Mouse (Mus musculus): Measurements from ENCODE around the gene Gm10717.
A peak's percentile ranks its signal among the peaks of the same experiment; 100 is the strongest.
"Not testable (repeated sequence)": the region's sequence is repeated elsewhere in the genome, so short reads cannot be mapped to it uniquely, and the experiment has no call there.

The Gm10717 gene

DNA sequence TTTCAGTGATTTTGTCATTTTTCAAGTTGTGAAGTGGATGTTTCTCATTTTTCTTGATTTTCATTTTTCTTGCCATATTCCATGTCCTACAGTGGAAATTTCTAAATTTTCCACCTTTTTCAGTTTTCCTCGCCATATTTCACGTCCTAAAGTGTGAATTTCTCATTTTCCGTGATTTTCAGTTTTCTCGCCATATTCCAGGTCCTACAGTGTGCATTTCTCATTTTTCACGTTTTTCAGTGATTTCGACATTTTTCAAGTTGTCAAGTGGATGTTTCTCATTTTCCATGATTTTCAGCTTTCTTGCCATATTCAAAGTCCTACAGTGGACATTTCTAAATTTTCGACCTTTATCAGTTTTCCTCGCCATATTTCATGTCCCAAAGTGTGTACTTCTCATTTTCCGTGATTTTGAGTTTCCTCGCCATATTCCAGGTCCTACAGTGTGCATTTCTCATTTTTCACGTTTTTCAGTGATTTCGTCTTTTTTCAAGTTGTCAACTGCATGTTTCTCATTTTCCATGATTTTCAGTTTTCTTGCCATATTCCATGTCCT lies at the start of gene Gm10717:
Gene Gm10717, plus strand, starts transcription at position 506 of the 556 bp plus-strand sequence.
- DNase-seq (ENCODE audit: low read depth, low spot score): not testable (repeated sequence)

DNA sequence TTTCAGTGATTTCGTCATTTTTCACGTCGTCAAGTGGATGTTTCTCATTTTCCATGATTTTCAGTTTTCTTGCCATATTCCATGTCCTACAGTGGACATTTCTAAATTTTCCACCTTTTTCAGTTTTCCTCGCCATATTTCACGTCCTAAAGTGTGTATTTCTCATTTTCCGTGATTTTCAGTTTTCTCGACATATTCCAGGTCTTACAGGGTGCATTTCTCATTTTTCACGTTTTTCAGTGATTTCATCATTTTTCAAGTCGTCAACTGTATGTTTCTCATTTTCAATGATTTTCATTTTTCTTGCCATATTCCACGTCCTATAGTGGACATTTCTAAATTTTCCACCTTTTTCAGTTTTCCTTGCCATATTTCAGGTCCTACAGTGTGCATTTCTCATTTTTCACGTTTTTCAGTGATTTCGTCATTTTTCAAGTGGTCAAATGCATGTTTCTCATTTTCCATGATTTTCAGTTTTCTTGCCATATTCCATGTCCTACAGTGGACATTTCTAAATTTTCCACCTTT lies 24.7 kb upstream of the Gm10717 start, which contains the start of gene Gm10722:
Gene Gm10722, plus strand, starts transcription at position 478 of the 528 bp plus-strand sequence.
- DNase-seq (ENCODE audit: low read depth, low spot score): peak; percentile 68

DNA sequence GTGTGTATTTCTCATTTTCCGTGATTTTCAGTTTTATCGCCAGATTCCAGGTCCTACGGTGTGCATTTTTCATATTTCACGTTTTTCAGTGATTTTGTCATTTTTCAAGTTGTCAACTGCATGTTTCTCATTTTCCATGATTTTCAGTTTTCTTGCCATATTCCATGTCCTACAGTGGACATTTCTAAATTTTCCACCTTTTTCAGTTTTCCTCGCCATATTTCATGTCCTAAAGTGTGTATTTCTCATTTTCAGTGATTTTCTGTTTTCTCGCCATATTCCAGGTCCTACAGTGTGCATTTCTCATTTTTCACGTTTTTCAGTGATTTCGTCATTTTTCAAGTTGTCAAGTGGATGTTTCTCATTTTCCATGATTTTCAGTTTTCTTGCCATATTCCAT lies 24.2 kb upstream of the Gm10717 start:
- DNase-seq (ENCODE audit: low read depth, low spot score): not testable (repeated sequence)

DNA sequence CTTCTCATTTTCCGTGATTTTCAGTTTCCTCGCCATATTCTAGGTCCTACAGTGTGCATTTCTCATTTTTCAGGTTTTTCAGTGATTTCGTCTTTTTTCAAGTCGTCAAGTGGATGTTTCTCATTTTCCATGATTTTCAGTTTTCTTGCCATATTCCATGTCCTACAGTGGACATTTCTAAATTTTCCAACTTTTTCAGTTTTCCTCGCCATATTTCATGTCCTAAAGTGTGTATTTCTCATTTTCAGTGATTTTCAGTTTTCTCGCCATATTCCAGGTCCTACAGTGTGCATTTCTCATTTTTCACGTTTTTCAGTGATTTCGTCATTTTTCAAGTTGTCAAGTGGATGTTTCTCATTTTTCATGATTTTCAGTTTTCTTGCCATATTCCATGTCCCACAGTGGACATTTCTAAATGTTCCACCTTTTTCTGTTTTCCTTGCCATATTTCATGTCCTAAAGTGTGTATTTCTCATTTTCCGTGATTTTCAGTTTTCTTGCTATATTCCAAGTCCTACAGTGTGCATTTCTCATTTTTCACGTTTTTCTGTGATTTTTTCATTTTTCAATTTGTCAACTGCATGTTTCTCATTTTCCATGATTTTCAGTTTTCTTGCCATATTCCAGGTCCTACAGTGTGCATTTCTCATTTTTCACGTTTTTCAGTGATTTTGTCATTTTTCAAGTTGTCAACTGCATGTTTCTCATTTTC lies 23.1 kb upstream of the Gm10717 start:
- peak; percentile 27 for DNase-seq (ENCODE audit: low read depth, low spot score)

DNA sequence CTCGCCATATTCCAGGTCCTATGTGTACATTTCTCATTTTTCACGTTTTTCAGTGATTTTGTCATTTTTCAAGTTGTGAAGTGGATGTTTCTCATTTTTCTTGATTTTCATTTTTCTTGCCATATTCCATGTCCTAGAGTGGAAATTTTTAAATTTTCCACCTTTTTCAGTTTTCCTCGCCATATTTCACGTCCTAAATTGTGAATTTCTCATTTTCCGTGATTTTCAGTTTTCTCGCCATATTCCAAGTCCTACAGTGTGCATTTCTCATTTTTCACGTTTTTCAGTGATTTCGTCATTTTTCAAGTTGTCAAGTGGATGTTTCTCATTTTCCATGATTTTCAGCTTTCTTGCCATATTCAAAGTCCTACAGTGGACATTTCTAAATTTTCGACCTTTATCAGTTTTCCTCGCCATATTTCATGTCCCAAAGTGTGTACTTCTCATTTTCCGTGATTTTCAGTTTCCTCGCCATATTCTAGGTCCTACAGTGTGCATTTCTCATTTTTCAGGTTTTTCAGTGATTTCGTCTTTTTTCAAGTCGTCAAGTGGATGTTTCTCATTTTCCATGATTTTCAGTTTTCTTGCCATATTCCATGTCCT lies 22.3 kb upstream of the Gm10717 start, which contains the start of gene Gm11168:
Gene Gm11168, plus strand, starts transcription at position 553 of the 603 bp plus-strand sequence.
- DNase-seq (ENCODE audit: low read depth, low spot score): not testable (repeated sequence)

DNA sequence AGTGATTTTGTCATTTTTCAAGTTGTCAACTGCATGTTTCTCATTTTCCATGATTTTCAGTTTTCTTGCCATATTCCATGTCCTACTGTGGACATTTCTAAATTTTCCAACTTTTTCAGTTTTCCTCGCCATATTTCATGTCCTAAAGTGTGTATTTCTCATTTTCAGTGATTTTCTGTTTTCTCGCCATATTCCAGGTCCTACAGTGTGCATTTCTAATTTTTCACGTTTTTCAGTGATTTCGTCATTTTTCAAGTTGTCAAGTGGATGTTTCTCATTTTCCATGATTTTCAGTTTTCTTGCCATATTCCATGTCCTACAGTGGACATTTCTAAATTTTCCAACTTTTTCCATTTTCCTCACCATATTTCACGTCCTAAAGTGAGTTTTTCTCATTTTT lies 19.0 kb upstream of the Gm10717 start:
- not testable (repeated sequence) for DNase-seq (ENCODE audit: low read depth, low spot score)

DNA sequence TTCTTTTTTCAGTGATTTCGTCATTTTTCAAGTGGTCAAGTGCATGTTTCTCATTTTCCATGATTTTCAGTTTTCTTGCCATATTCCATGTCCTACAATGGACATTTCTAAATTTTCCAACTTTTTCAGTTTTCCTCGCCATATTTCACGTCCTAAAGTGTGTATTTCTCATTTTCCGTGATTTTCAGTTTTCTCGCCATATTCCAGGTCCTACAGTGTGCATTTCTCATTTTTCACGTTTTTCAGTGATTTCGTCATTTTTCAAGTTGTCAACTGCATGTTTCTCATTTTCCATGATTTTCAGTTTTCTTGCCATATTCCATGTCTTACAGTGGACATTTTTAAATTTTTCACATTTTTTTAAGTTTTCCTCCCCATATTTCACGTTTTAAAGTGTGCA lies 18.6 kb upstream of the Gm10717 start:
- DNase-seq (ENCODE audit: low read depth, low spot score): not testable (repeated sequence)

DNA sequence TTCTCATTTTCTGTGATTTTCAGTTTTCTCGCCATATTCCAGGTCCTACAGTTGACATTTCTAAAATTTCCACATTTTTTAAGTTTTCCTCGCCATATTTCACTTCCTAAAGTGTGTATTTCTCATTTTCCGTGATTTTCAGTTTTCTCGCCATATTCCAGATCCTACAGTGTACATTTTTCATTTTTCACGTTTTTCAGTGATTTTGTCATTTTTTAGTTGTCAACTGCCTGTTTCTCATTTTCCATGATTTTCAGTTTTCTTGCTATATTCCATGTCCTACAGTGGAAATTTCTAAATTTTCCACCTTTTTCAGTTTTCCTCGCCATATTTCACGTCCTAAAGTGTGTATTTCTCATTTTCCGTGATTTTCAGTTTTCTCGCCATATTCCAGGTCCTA lies 17.9 kb upstream of the Gm10717 start:
- peak; percentile 50 for DNase-seq (ENCODE audit: low read depth, low spot score)

DNA sequence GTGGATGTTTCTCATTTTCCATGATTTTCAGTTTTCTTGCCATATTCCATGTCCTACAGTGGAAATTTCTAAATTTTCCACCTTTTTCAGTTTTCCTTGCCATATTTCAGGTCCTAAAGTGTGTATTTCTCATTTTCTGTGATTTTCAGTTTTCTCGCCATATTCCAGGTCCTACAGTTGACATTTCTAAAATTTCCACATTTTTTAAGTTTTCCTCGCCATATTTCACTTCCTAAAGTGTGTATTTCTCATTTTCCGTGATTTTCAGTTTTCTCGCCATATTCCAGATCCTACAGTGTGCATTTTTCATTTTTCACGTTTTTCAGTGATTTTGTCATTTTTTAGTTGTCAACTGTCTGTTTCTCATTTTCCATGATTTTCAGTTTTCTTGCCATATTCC lies 15.9 kb upstream of the Gm10717 start:
- not testable (repeated sequence) for DNase-seq (ENCODE audit: low read depth, low spot score)

DNA sequence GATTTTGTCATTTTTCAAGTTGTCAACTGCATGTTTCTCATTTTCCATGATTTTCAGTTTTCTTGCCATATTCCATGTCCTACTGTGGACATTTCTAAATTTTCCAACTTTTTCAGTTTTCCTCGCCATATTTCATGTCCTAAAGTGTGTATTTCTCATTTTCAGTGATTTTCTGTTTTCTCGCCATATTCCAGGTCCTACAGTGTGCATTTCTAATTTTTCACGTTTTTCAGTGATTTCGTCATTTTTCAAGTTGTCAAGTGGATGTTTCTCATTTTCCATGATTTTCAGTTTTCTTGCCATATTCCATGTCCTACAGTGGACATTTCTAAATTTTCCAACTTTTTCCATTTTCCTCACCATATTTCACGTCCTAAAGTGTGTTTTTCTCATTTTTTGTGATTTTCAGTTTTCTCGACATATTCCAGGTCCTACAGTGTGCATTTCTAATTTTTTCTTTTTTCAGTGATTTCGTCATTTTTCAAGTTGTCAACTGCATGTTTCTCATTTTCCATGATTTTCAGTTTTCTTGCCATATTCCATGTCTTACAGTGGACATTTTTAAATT lies 13.1 kb upstream of the Gm10717 start:
- not testable (repeated sequence) for DNase-seq (ENCODE audit: low read depth, low spot score)

DNA sequence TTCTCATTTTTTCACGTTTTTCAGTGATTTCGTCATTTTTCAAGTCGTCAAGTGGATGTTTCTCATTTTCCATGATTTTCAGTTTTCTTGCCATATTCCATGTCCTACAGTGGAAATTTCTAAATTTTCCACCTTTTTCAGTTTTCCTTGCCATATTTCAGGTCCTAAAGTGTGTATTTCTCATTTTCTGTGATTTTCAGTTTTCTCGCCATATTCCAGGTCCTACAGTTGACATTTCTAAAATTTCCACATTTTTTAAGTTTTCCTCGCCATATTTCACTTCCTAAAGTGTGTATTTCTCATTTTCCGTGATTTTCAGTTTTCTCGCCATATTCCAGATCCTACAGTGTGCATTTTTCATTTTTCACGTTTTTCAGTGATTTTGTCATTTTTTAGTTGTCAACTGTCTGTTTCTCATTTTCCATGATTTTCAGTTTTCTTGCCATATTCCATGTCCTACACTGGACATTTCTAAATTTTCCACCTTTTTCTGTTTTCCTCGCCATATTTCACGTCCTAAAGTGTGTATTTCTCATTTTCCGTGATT lies 12.4 kb upstream of the Gm10717 start, which contains the start of gene Gm10721:
Gene Gm10721, plus strand, starts transcription at position 408 of the 547 bp plus-strand sequence.
- not testable (repeated sequence) for DNase-seq (ENCODE audit: low read depth, low spot score)

DNA sequence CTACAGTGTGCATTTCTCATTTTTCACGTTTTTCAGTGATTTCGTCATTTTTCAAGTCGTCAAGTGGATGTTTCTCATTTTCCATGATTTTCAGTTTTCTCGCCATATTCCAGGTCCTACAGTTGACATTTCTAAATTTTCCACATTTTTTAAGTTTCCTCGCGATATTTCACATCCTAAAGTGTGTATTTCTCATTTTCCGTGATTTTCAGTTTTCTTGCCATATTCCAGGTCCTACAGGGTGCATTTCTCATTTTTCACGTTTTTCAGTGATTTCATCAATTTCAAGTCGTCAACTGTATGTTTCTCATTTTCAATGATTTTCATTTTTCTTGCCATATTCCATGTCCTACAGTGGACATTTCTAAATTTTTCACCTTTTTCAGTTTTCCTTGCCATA lies 9.9 kb upstream of the Gm10717 start, which contains the start of gene Gm10720:
Gene Gm10720, plus strand, starts transcription at position 301 of the 400 bp plus-strand sequence.
- not testable (repeated sequence) for DNase-seq (ENCODE audit: low read depth, low spot score)

DNA sequence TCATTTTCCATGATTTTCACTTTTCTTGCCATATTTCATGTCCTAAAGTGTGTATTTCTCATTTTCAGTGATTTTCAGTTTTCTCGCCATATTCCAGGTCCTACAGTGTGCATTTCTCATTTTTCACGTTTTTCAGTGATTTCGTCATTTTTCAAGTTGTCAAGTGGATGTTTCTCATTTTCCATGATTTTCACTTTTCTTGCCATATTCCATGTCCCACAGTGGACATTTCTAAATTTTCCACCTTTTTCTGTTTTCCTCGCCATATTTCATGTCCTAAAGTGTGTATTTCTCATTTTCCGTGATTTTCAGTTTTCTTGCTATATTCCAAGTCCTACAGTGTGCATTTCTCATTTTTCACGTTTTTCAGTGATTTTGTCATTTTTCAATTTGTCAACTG lies 9.3 kb upstream of the Gm10717 start:
- not testable (repeated sequence) for DNase-seq (ENCODE audit: low read depth, low spot score)

DNA sequence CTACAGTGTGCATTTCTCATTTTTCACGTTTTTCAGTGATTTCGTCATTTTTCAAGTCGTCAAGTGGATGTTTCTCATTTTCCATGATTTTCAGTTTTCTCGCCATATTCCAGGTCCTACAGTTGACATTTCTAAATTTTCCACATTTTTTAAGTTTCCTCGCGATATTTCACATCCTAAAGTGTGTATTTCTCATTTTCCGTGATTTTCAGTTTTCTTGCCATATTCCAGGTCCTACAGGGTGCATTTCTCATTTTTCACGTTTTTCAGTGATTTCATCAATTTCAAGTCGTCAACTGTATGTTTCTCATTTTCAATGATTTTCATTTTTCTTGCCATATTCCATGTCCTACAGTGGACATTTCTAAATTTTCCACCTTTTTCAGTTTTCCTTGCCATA lies 8.1 kb upstream of the Gm10717 start, which contains the start of gene Gm10719:
Gene Gm10719, plus strand, starts transcription at position 301 of the 400 bp plus-strand sequence.
- not testable (repeated sequence) for DNase-seq (ENCODE audit: low read depth, low spot score)

DNA sequence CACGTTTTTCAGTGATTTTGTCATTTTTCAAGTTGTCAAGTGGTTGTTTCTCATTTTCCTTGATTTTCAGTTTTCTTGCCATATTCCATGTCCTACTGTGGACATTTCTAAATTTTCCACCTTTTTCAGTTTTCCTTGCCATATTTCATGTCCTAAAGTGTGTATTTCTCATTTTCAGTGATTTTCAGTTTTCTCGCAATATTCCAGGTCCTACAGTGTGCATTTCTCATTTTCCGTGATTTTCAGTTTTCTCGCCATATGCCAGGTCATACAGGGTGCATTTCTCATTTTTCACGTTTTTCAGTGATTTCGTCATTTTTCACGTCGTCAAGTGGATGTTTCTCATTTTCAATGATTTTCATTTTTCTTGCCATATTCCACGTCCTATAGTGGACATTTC lies 6.3 kb upstream of the Gm10717 start:
- DNase-seq (ENCODE audit: low read depth, low spot score): not testable (repeated sequence)

DNA sequence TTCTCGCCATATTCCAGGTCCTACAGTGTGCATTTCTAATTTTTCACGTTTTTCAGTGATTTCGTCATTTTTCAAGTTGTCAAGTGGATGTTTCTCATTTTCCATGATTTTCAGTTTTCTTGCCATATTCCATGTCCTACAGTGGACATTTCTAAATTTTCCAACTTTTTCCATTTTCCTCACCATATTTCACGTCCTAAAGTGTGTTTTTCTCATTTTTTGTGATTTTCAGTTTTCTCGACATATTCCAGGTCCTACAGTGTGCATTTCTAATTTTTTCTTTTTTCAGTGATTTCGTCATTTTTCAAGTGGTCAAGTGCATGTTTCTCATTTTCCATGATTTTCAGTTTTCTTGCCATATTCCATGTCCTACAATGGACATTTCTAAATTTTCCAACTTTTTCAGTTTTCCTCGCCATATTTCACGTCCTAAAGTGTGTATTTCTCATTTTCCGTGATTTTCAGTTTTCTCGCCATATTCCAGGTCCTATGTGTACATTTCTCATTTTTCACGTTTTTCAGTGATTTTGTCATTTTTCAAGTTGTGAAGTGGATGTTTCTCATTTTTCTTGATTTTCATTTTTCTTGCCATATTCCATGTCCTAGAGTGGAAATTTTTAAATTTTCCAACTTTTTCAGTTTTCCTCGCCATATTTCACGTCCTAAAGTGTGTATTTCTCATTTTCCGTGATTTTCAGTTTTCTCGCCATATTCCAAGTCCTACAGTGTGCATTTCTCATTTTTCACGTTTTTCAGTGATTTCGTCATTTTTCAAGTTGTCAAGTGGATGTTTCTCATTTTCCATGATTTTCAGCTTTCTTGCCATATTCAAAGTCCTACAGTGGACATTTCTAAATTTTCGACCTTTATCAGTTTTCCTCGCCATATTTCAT lies 5.1 kb upstream of the Gm10717 start:
- DNase-seq (ENCODE audit: low read depth, low spot score): not testable (repeated sequence)

DNA sequence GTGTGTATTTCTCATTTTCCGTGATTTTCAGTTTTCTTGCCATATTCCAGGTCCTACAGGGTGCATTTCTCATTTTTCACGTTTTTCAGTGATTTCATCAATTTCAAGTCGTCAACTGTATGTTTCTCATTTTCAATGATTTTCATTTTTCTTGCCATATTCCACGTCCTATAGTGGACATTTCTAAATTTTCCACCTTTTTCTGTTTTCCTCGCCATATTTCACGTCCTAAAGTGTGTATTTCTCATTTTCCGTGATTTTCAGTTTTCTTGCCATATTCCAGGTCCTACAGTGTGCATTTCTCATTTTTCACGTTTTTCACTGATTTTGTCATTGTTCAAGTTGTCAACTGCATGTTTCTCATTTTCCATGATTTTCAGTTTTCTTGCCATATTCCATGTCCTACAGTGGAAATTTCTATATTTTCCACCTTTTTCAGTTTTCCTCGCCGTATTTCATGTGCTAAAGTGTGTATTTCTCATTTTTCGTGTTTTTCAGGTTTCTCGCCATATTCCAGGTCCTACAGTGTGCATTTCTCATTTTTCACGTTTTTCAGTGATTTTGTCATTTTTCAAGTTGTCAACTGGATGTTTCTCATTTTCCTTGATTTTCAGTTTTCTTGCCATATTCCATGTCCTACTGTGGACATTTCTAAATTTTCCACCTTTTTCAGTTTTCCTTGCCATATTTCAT lies 2.8 kb upstream of the Gm10717 start:
- DNase-seq (ENCODE audit: low read depth, low spot score): peak; percentile 53

DNA sequence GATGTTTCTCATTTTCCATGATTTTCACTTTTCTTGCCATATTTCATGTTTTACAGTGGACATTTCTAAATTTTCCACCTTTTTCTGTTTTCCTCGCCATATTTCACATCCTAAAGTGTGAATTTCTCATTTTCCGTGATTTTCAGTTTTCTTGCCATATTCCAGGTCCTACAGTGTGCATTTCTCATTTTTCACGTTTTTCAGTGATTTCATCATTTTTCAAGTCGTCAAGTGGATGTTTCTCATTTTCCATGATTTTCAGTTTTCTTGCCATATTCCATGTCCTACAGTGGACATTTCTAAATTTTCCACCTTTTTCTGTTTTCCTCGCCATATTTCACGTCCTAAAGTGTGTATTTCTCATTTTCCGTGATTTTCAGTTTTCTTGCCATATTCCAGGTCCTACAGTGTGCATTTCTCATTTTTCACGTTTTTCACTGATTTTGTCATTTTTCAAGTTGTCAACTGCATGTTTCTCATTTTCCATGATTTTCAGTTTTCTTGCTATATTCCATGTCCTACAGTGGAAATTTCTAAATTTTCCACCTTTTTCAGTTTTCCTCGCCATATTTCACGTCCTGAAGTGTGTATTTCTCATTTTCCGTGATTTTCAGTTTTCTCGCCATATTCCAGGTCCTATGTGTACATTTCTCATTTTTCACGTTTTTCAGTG lies 1.8 kb upstream of the Gm10717 start, which contains the start of gene Gm10718:
Gene Gm10718, plus strand, starts transcription at position 236 of the 673 bp plus-strand sequence.
- not testable (repeated sequence) for DNase-seq (ENCODE audit: low read depth, low spot score)
